In genomic region chr12:70877926-70878710, GRCm38 (mm10) we compare ENCODE assay signal across 10 mouse cellular contexts. TPM values are rescaled to one million over a fixed set of nuclear protein-coding genes. Genes with fewer than 3 reads are reported as not detected.
DNase-seq lines count a peak whose midpoint lies in the region; ATAC-seq lines count a peak whose summit lies in the region.
"Had no signal": no experiment of that assay in that cellular context is flagged by ENCODE, and none has a peak within 500 bp of the region (broad histone marks: within the 10 kb centered on the region; RNA-seq: fewer than 3 reads in every experiment).

No protein-coding gene starts in this region.

- intact Hi-C loops in left cerebral cortex, postnatal 4 days (cut with DNase I): no loop called here

- peak; percentile 57 for ATAC-seq in frontal cortex, adult (ENCODE audit: low TSS enrichment)
- ATAC-seq: liver, postnatal 0 days had no signal

- no peak for DNase-seq in frontal cortex, postnatal 10 days (ENCODE audit: low spot score in 2 of 2)
- DNase-seq in left cerebral cortex, adult 18-20 months (ENCODE audit: low spot score in 2 of 2): peak; percentile 30 to 39
- no peak for DNase-seq in left cerebral cortex, adult 11 months (ENCODE audit: low spot score)
- DNase-seq in cerebellum, adult 9-11 months: peak; percentile 91
- DNase-seq in left cerebral cortex, postnatal 4 days: peak; percentile 30
- no peak for DNase-seq in urinary bladder, adult 18-20 months (ENCODE audit: low spot score in 2 of 2)
- no peak for DNase-seq in kidney, adult 11 months
- DNase-seq: liver, postnatal 0 days; retina, postnatal 1 day had no signal

RNA-seq across cellular contexts. Expression of gene Frmd6, which starts 52.8 kb away (rescaled TPM):
- 10 to 100 TPM; 54.6 to 58.1 TPM for total RNA-seq in left cerebral cortex, adult 18-20 months (2021)
- total RNA-seq in left cerebral cortex, postnatal 4 days (2021): 10 to 100 TPM; 21.2 to 24.6 TPM

RNA-seq across cellular contexts. Expression of gene Actr10, which starts 59.5 kb away (rescaled TPM):
- total RNA-seq in left cerebral cortex, adult 18-20 months (2021): 100 to 1,000 TPM; 165 to 169 TPM
- 100 to 1,000 TPM; 182 to 192 TPM for total RNA-seq in left cerebral cortex, postnatal 4 days (2021)

Comparison
In these comparisons a context has a peak if more than half of its experiments do, and no peak if none do; other contexts are left out.
1. DNase-seq: peak in left cerebral cortex, adult 18-20 months (2 of 2), cerebellum, adult 9-11 months (single experiment) and left cerebral cortex, postnatal 4 days (single experiment); none in frontal cortex, postnatal 10 days (0 of 2), left cerebral cortex, adult 11 months (single experiment), urinary bladder, adult 18-20 months (0 of 2) and kidney, adult 11 months (single experiment).